Mouse (Mus musculus) spleen, postnatal 4 days (tissue): ENCODE measurements at regions not wholly inside any gene's neighbourhood (a gene's known extent, or its start where the extent isn't known, plus 50 kb on each side); places are given as distances from the start of the nearest gene placed in this dataset.
"Not testable (repeated sequence)": the region's sequence is repeated elsewhere in the genome, so short reads cannot be mapped to it uniquely, and the experiment has no call there.

Experiments
- DNase-seq, 2 experiments: peaks; one replicate each; pipeline ENCODE4 v3.0.0; 2022; ENCODE audit warnings: low spot score in 2 of 2

- DNase-seq, result no peak
These were observed 76.3 kb downstream of the Cpn2 start for GRCm38 (mm10) chr16:30190935-30191514.

GRCm38 (mm10) chr16:30193294-30194261, 73.7 kb downstream of the Cpn2 start:
- no peak for DNase-seq

- DNase-seq, result no peak
These were observed 72.5 kb downstream of the Cpn2 start for GRCm38 (mm10) chr16:30194836-30195235.

GRCm38 (mm10) chr16:30195859-30196258, 71.4 kb downstream of the Cpn2 start:
- not testable (repeated sequence) for DNase-seq

- DNase-seq, result no peak
These were observed 69.9 kb downstream of the Cpn2 start for GRCm38 (mm10) chr16:30197351-30197750.

GRCm38 (mm10) chr16:30199836-30200235, 67.5 kb downstream of the Cpn2 start:
- DNase-seq, result no peak

- DNase-seq, result no peak
These were observed 63.2 kb downstream of the Cpn2 start for GRCm38 (mm10) chr16:30204144-30204543.

GRCm38 (mm10) chr16:30205314-30205815, 61.9 kb downstream of the Cpn2 start:
- no peak for DNase-seq

GRCm38 (mm10) chr16:30205816-30206356, 61.4 kb downstream of the Cpn2 start:
- DNase-seq, result no peak
